Mouse (Mus musculus) testis, adult 2 months (tissue): Measurements from ENCODE around the gene Lime1. TPM values are rescaled to one million over a fixed set of nuclear protein-coding genes. Genes with fewer than 3 reads are reported as not detected.

ENCODE experiments used
- H3K27ac ChIP-seq: fragments of 200-500 bp; 2 replicates; pipeline ENCODE4 v1.5.1; 2012; ENCODE audit warnings: low read depth, low read length; ENCODE audit not compliant: control insufficient read depth, insufficient read depth
- H3K27me3 ChIP-seq: fragments of 200-500 bp; 2 replicates; pipeline ENCODE4 v1.6.1; 2012; ENCODE audit warnings: mild to moderate bottlenecking, low read length, moderate library complexity; ENCODE audit not compliant: control insufficient read depth, insufficient read depth
- H3K36me3 ChIP-seq: fragments of 200-500 bp; 2 replicates; pipeline ENCODE4 v1.6.1; 2012; ENCODE audit warnings: mild to moderate bottlenecking, low read length; ENCODE audit not compliant: control insufficient read depth, insufficient read depth
- H3K4me1 ChIP-seq: fragments of 200-500 bp; 2 replicates; pipeline ENCODE4 v1.6.1; 2012; ENCODE audit warnings: low read length; ENCODE audit not compliant: control insufficient read depth, insufficient read depth
- H3K4me3 ChIP-seq: fragments of 200-500 bp; 2 replicates; pipeline ENCODE4 v1.5.1; 2012; ENCODE audit warnings: low read depth, mild to moderate bottlenecking, low read length, moderate library complexity, mixed read lengths; ENCODE audit not compliant: control insufficient read depth
- CTCF ChIP-seq: fragments of 200-500 bp; IDR thresholded peaks from 2 replicates; pipeline ENCODE4 v1.5.1; 2012; ENCODE audit warnings: low read depth, mild to moderate bottlenecking, inconsistent platforms, low read length, moderate library complexity; ENCODE audit not compliant: control insufficient read depth, insufficient read depth, insufficient replicate concordance
- POLR2A ChIP-seq: fragments of 200-500 bp; IDR thresholded peaks from 2 replicates; pipeline ENCODE4 v1.6.1; 2012; ENCODE audit warnings: low read depth, mild to moderate bottlenecking, inconsistent platforms, low read length, moderate library complexity; ENCODE audit not compliant: control insufficient read depth
- polyA plus RNA-seq: library from polyadenylated mRNA; depleted of rRNA; stranded (reverse); fragments of >200 nt; gene quantifications from 2 replicates; pipeline ENCODE4 v1.2.3, GENCODE M21; 2012; rRNA removed

The Lime1 gene
- 13.9 and 14.6 TPM in 2 replicates for polyA plus RNA-seq

GRCm38 (mm10) chr2:181379778-181380177 is at the start of gene Lime1:
Gene Lime1, plus strand, starts transcription at chr2:181380078.
- Histone ChIP-seq H3K27ac (no peak within 1 kb of the TSS), H3K4me1 (no peaks in the 10 kb centered on the region), H3K36me3 (peaks cover 2% of the 10 kb centered on the region; the same call in 1 of the 2 replicates), H3K4me3 (no peak within 1 kb of the TSS), H3K27me3 (no peaks in the 10 kb centered on the region)
- TF ChIP-seq CTCF: no peak
- TF ChIP-seq POLR2A: no peak

GRCm38 (mm10) chr2:181332542-181332941 is 47.3 kb upstream of the Lime1 start:
- peaks cover 1% of the 10 kb centered on the region for H3K36me3 ChIP-seq
- no peaks in the 10 kb centered on the region for H3K27me3 ChIP-seq
- no peak overlapping the region for H3K27ac ChIP-seq
- H3K4me1 ChIP-seq: no peaks in the 10 kb centered on the region
- TF ChIP-seq POLR2A: no peak
- no peak overlapping the region for H3K4me3 ChIP-seq

- Histone ChIP-seq H3K27ac (no peak overlapping the region), H3K4me1 (no peaks in the 10 kb centered on the region), H3K27me3 (no peaks in the 10 kb centered on the region), H3K36me3 (peaks cover 1% of the 10 kb centered on the region), H3K4me3 (no peak overlapping the region)
- TF ChIP-seq CTCF: no peak
- no peak for TF ChIP-seq POLR2A
Measured at GRCm38 (mm10) chr2:181334023-181334422, 45.9 kb upstream of the Lime1 start.

DNA sequence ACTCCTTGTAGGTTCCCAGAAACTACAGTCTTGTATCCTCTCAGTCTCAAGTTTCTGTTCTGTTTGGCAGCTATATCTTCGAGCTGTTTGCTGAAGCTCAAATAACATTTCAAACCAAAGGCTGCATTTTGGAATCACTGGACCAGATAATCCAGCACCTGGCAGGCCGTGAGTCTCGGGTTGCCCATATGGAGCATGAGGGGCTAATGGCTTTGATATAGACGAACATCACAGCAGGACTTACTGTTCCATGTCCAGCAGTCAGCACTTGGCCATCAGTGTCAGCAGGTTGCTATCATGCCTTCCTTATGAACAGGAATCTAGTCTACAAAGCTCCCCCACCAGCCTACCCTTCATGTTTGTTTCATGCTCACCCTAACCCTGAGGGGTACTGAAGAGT is 39.5 kb upstream of the Lime1 start:
- H3K27ac ChIP-seq: no peak overlapping the region
- no peaks in the 10 kb centered on the region for H3K4me1 ChIP-seq
- TF ChIP-seq CTCF (no peak), POLR2A (no peak)
- H3K36me3 ChIP-seq: peaks cover 7% of the 10 kb centered on the region; the same call in 1 of the 2 replicates
- no peak overlapping the region for H3K4me3 ChIP-seq
- no peaks in the 10 kb centered on the region for H3K27me3 ChIP-seq

GRCm38 (mm10) chr2:181342766-181343165 is 37.1 kb upstream of the Lime1 start:
- Histone ChIP-seq H3K4me1 (no peaks in the 10 kb centered on the region), H3K36me3 (peaks cover 6% of the 10 kb centered on the region; the same call in 1 of the 2 replicates), H3K27me3 (no peaks in the 10 kb centered on the region), H3K4me3 (no peak overlapping the region), H3K27ac (no peak overlapping the region)
- TF ChIP-seq CTCF (no peak), POLR2A (no peak)

DNA sequence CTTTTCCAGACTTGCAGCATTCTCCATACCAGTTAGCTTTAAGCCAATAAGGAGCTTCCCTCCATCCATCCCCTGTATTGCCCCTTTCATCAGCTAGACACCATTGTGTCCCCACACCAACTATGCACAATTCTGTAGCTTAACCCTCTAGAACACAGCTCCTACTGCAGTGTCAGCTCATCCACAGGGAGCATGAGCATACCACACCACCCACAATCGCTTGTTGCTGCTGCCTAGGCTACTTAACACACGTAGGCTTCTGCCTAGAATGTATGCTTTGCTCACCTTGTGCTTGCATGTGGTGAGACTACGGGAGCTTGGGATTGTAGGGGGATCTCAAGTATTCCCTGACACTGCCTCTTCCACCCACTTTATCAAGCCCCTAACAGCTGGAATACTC is 23.1 kb upstream of the Lime1 start:
- no peak overlapping the region for H3K27ac ChIP-seq
- H3K4me3 ChIP-seq: no peak overlapping the region
- no peaks in the 10 kb centered on the region for H3K27me3 ChIP-seq
- H3K36me3 ChIP-seq: peaks cover 7% of the 10 kb centered on the region
- TF ChIP-seq POLR2A (no peak), CTCF (no peak)
- no peaks in the 10 kb centered on the region for H3K4me1 ChIP-seq

GRCm38 (mm10) chr2:181363946-181364345 is 15.9 kb upstream of the Lime1 start:
- peaks cover 6% of the 10 kb centered on the region for H3K4me1 ChIP-seq
- peak overlapping the region; percentile 88 for H3K4me3 ChIP-seq
- H3K27me3 ChIP-seq: no peaks in the 10 kb centered on the region
- peaks cover 6% of the 10 kb centered on the region for H3K36me3 ChIP-seq
- TF ChIP-seq POLR2A (no peak), CTCF (no peak)
- H3K27ac ChIP-seq: no peak overlapping the region

DNA sequence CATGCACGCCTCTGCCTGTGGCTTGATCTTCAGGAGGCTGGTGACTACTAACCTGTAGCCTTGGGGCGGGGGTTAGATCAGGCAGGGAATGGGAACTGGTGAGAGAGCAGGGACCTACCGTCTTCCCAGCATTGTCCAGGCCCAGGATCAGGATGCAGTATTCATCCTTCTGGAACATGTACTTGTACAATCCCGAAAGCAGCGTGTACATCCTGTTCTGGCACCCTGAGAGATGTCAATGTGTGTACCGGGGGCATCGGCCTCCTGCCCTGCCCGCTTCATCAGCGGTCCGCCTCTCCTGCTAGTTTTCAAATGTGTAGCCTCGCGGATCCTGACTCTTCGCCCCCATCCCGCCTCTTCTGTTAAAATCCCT is 15.4 kb upstream of the Lime1 start:
- TF ChIP-seq POLR2A (no peak), CTCF (no peak)
- peaks cover 6% of the 10 kb centered on the region for H3K4me1 ChIP-seq
- H3K36me3 ChIP-seq: peaks cover 3% of the 10 kb centered on the region
- H3K27me3 ChIP-seq: no peaks in the 10 kb centered on the region
- peak overlapping the region; percentile 88 for H3K4me3 ChIP-seq
- H3K27ac ChIP-seq: peak overlapping the region; percentile 71
